Mouse (Mus musculus) forebrain, embryonic 13.5 days (tissue): ENCODE data around the gene 4933405L10Rik. TPM values are rescaled to one million over a fixed set of nuclear protein-coding genes. Genes with fewer than 3 reads are reported as not detected.

Experiments used
- ATAC-seq: fragments of 200-750 bp; cut with Nextera tagmentation; 2 replicates; pipeline ENCODE4 v1.8.0; 2017
- H3K27ac ChIP-seq: fragments of 300-500 bp; sonication (generic); 2 replicates; pipeline ENCODE4 v1.5.1; 2015; ENCODE audit warnings: inconsistent platforms, mild to moderate bottlenecking, moderate library complexity
- H3K27me3 ChIP-seq: fragments of 300-500 bp; sonication (generic); 2 replicates; pipeline ENCODE4 v1.6.1; 2015; ENCODE audit warnings: mild to moderate bottlenecking, inconsistent platforms
- H3K36me3 ChIP-seq: fragments of 300-500 bp; sonication (generic); 2 replicates; pipeline ENCODE4 v1.6.1; 2015; ENCODE audit warnings: mild to moderate bottlenecking, inconsistent platforms; ENCODE audit not compliant: poor library complexity, severe bottlenecking
- H3K4me1 ChIP-seq: fragments of 300-500 bp; sonication (generic); 2 replicates; pipeline ENCODE4 v1.6.1; 2015; ENCODE audit warnings: inconsistent platforms
- H3K4me2 ChIP-seq: fragments of 300-500 bp; sonication (generic); 2 replicates; pipeline ENCODE4 v1.6.1; 2015; ENCODE audit warnings: inconsistent platforms, mild to moderate bottlenecking, moderate library complexity
- H3K4me3 ChIP-seq: fragments of 300-500 bp; sonication (generic); 2 replicates; pipeline ENCODE4 v1.5.1; 2015; ENCODE audit warnings: mild to moderate bottlenecking, inconsistent platforms
- H3K9ac ChIP-seq: fragments of 300-500 bp; sonication (generic); 2 replicates; pipeline ENCODE4 v1.6.1; 2015; ENCODE audit warnings: mild to moderate bottlenecking, inconsistent platforms
- H3K9me3 ChIP-seq: fragments of 300-500 bp; sonication (generic); replicated peaks from 2 replicates; pipeline ENCODE4 v1.6.1; 2016; ENCODE audit warnings: inconsistent platforms
- WGBS: fragments of 180-500 bp; shearing (Covaris S2); methylation state at CpG from one replicate; pipeline ENCODE4 v1.1.7; 2015; 5-methylcytosine and 5-hydroxymethylcytosine counted together
- polyA plus RNA-seq: library from polyadenylated mRNA; unstranded; fragments of >200 nt; fragmentation: Nextera tagmentation; extraction: Ambion mirVana; gene quantifications from 2 replicates; pipeline ENCODE4 v1.2.1, GENCODE M21; 2015

Gene 4933405L10Rik
- polyA plus RNA-seq, 1 experiment from 2014 or later = not detected

DNA sequence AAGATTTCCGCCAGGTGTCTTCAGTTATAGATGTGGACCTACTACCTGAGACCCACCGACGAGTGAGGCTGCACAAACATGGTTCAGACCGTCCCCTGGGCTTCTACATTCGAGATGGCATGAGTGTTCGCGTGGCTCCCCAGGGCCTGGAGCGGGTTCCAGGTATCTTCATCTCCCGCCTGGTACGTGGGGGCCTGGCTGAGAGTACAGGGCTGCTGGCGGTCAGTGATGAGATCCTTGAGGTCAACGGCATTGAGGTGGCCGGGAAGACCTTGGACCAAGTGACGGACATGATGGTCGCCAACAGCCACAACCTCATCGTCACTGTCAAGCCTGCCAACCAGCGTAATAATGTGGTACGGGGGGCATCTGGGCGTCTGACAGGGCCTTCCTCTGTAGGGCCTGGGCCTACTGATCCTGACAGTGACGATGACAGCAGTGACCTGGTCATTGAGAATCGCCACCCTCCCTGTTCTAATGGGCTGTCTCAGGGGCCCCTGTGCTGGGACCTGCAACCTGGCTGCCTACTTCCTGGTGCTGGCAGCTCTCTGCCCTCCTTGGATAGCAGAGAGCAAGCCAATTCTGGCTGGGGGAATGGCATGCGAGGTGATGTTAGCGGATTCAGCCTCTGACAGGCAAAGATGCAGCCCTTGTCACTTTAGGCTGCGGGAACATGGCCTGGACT, 4.6 kb upstream of the 4933405L10Rik start:
- Histone ChIP-seq H3K36me3 (peaks cover 41% of the 10 kb centered on the region), H3K4me2 (no peak overlapping the region), H3K9ac (no peak overlapping the region), H3K4me3 (no peak overlapping the region), H3K27ac (no peak overlapping the region), H3K4me1 (peaks cover 41% of the 10 kb centered on the region), H3K27me3 (no peaks in the 10 kb centered on the region), H3K9me3 (no peaks in the 10 kb centered on the region)
- ATAC-seq = no peak
- WGBS = 94% methylated on average over 24 of the region's 24 CpGs

DNA sequence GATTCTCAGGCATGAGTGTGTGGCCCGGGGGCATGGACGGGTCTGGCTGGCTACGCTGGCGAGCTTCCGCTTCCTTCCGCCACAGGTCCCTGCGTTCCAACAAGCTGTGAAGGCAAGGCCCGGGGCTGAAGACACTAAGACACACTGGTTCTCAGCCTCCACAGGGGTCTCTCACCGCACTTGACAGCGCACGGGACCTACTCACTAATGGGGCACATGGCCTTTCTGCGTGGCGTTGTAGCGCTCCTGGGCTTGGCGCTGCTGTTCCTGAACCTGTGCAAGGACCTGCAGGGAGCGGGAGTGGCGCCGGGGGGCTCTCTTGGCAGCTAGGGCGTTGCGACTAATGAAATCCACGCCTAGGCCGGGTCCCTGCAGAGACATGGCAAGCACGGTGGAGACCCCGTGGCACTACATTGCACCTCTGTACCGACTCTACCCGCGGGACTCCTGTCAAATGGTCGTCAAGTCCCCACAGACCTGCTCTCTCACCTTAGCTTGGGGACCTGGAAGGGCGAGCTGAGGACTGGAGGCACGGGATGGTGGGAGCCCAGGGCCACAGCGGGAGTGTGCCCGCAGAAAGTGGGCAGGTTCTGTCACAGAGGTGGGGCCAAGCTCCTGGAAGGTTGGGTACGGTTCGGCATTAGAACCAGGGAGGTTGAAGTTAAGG, 3.2 kb upstream of the 4933405L10Rik start:
- Histone ChIP-seq H3K4me2 (no peak overlapping the region), H3K4me3 (no peak overlapping the region), H3K27ac (no peak overlapping the region), H3K4me1 (peaks cover 41% of the 10 kb centered on the region), H3K27me3 (no peaks in the 10 kb centered on the region), H3K9ac (no peak overlapping the region), H3K9me3 (no peaks in the 10 kb centered on the region), H3K36me3 (peaks cover 30% of the 10 kb centered on the region)
- ATAC-seq = no peak
- WGBS = 94% methylated on average over 34 of the region's 34 CpGs

DNA sequence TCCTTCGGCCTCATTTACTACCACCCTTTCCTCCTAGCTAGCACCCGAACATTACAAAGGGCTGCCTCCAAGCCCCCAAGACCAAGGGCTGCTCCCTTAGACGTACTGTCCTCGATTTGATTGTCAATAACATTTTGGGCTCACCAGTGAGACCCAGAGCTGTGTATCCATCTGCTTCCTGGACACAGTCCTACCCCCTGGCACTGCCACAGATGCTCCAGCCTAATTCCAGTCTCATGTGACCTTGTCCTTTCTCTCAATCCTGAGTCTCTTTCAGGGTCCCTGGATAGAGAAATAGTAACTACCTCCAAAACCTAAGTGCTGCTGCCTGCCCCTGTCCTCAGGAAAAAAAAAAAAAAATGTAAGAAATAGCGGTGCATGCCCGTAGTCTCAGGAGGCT, 2.5 kb upstream of the 4933405L10Rik start:
- no peak overlapping the region for H3K4me2 ChIP-seq
- peaks cover 34% of the 10 kb centered on the region for H3K4me1 ChIP-seq
- H3K9ac ChIP-seq = no peak overlapping the region
- no peak for ATAC-seq
- no peaks in the 10 kb centered on the region for H3K27me3 ChIP-seq
- 92% methylated on average over 6 of the region's 6 CpGs for WGBS
- peaks cover 25% of the 10 kb centered on the region for H3K36me3 ChIP-seq
- no peak overlapping the region for H3K4me3 ChIP-seq
- no peaks in the 10 kb centered on the region for H3K9me3 ChIP-seq
- no peak overlapping the region for H3K27ac ChIP-seq

DNA sequence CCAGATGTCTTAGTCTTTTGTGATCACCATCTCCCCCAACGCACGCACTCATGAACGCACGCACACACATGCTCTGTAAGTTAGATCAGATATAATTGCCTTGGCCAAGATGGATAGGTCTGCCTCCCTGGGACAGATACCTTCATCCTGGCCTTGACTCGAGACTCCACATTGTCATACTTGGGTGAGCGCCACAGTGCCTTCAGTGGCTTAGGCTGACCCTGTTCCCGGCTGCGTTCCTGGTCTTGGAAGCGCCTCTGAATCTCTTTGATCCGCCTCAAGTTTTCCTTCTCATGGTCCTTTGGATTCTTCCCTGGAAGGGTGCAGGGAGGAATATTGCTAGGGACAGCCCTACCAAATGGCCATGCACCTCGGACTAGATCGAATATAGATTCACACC, 1.0 kb upstream of the 4933405L10Rik start:
- H3K4me1 ChIP-seq = peaks cover 29% of the 10 kb centered on the region
- no peaks in the 10 kb centered on the region for H3K27me3 ChIP-seq
- H3K4me2 ChIP-seq = peak overlapping the region; percentile 95
- ATAC-seq = no peak
- peaks cover 25% of the 10 kb centered on the region for H3K36me3 ChIP-seq
- WGBS = 73% methylated on average over 12 of the region's 12 CpGs
- no peaks in the 10 kb centered on the region for H3K9me3 ChIP-seq
- peak overlapping the region; percentile 70 for H3K4me3 ChIP-seq
- H3K27ac ChIP-seq = no peak overlapping the region
- H3K9ac ChIP-seq = 0 out of 2 replicates have a peak overlapping the region, but pooled peaks have one; percentile 17

DNA sequence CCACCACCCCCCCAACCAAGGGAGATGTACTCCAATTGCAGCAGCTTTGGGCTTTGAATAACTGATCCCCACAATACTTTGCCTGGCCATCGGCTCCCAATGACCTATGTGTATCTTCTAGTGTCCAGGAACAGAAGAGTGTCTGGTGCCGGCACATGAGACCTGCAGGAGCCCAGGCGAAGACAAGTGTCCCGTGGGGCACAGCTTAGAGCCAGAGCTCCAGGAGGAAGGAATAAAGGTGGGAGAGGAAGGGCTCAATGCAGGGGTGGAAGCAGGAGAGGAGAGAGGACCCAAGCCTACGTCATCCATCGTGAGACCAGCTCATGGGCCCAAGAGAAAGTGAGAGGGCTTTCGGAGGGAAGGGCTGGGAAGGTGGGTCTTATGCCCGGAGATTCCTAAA, 1.2 kb downstream of the 4933405L10Rik start:
- Histone ChIP-seq H3K9me3 (no peaks in the 10 kb centered on the region), H3K4me3 (0 out of 2 replicates have a peak overlapping the region, but pooled peaks have one; percentile 70), H3K27me3 (no peaks in the 10 kb centered on the region), H3K9ac (no peak overlapping the region), H3K27ac (no peak overlapping the region), H3K4me1 (peaks cover 19% of the 10 kb centered on the region), H3K36me3 (peaks cover 10% of the 10 kb centered on the region), H3K4me2 (no peak overlapping the region)
- WGBS = 95% methylated on average over 8 of the region's 8 CpGs
- no peak for ATAC-seq

DNA sequence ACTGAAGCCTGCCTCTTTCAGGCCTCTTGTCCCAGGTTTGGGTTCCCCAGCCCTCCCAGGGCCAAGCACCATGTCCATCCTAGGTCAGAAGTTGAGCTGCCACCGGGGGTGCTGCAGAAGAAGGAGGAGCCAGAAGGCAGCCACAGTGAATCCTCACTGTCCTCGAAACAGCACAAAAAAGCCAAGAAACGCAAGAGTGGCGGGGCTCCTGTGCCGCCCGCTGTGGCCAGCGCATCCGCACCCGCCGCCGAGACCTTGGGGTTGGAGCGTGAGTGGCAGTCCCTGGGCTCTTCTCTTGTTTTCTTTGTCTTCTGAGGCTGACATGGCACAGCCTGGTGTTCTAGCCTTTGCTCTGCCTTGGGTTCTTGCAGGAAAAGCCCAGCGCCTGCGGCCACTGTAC, 1.9 kb downstream of the 4933405L10Rik start:
- H3K4me2 ChIP-seq = no peak overlapping the region
- no peaks in the 10 kb centered on the region for H3K9me3 ChIP-seq
- H3K36me3 ChIP-seq = peaks cover 4% of the 10 kb centered on the region
- no peak for ATAC-seq
- H3K27ac ChIP-seq = no peak overlapping the region
- peaks cover 19% of the 10 kb centered on the region for H3K4me1 ChIP-seq
- H3K27me3 ChIP-seq = no peaks in the 10 kb centered on the region
- no peak overlapping the region for H3K9ac ChIP-seq
- WGBS = 75% methylated on average over 13 of the region's 14 CpGs
- H3K4me3 ChIP-seq = no peak overlapping the region

DNA sequence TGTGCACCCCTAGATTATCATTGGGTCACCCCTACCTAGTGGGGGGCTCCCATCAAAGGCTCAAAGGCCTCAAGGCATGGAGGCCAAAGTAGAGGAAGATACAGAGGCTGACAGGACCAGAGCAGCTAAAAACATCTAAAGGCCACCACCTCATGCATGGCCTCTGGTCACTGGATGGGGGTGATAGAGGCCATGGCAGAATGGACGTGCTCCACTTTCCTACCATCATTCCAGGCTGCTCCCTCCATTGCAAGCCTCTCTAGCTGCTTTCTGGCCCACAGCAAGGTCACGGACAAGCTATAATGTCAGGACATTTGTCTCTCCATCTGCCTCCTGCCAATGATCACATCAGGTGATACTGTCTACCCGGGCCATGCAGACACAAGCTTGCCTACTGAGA, 4.8 kb downstream of the 4933405L10Rik start:
- Histone ChIP-seq H3K4me2 (no peak overlapping the region), H3K9ac (no peak overlapping the region), H3K36me3 (peaks cover 19% of the 10 kb centered on the region), H3K9me3 (no peaks in the 10 kb centered on the region), H3K4me1 (peaks cover 5% of the 10 kb centered on the region), H3K4me3 (no peak overlapping the region), H3K27me3 (no peaks in the 10 kb centered on the region), H3K27ac (no peak overlapping the region)
- WGBS = 90% methylated on average over 3 of the region's 3 CpGs
- ATAC-seq = no peak

DNA sequence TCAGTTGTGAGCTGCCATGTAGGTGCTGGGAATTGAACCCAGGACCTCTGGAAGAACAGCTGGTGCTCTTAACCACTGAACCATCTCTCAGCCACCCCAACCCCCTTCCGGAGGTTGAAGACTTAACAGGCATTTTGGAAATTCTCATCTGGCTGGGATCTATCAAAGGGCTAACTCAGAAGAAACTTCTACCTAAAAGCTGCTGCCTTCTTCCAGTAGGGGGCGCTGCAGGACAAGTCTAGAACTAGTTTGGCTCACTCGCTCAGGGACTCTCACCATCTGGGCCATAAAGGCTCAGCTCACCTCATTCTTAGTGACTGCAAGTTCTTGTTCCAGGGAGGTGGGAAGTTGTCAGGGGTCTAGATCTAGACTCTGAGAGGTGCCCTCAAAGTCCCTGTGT, 6.7 kb downstream of the 4933405L10Rik start:
- no peak overlapping the region for H3K9ac ChIP-seq
- ATAC-seq = peak; percentile 54; the same call in 1 of the 2 replicates
- no peak overlapping the region for H3K4me3 ChIP-seq
- no peaks in the 10 kb centered on the region for H3K27me3 ChIP-seq
- WGBS = 13% methylated on average over 3 of the region's 3 CpGs
- H3K36me3 ChIP-seq = peaks cover 21% of the 10 kb centered on the region
- H3K27ac ChIP-seq = no peak overlapping the region
- H3K9me3 ChIP-seq = no peaks in the 10 kb centered on the region
- no peaks in the 10 kb centered on the region for H3K4me1 ChIP-seq
- no peak overlapping the region for H3K4me2 ChIP-seq

DNA sequence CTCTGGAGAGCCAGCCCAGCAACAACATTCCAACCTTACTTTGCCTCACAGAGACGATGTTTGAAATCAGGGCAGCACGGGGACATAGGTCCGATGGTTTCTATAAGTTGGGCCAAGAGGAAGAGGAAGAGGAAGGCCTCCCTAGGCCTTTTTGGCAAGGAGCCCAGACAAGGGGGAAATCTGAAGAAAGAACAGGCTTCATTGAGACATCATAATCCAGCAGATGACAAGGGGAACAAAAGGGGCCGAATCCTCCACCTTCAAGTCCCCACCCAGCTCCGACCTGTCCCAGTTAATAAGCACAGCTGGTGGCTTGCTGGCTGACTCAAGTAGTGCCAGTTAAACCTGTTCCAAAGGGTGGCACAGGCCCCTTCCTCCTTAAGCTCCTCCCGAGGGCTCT, 7.6 kb downstream of the 4933405L10Rik start:
- no peak overlapping the region for H3K4me2 ChIP-seq
- H3K27ac ChIP-seq = no peak overlapping the region
- H3K9me3 ChIP-seq = no peaks in the 10 kb centered on the region
- H3K36me3 ChIP-seq = peaks cover 21% of the 10 kb centered on the region
- H3K27me3 ChIP-seq = no peaks in the 10 kb centered on the region
- WGBS = 77% methylated on average over 6 of the region's 6 CpGs
- H3K9ac ChIP-seq = no peak overlapping the region
- H3K4me1 ChIP-seq = no peaks in the 10 kb centered on the region
- no peak overlapping the region for H3K4me3 ChIP-seq
- ATAC-seq = no peak

DNA sequence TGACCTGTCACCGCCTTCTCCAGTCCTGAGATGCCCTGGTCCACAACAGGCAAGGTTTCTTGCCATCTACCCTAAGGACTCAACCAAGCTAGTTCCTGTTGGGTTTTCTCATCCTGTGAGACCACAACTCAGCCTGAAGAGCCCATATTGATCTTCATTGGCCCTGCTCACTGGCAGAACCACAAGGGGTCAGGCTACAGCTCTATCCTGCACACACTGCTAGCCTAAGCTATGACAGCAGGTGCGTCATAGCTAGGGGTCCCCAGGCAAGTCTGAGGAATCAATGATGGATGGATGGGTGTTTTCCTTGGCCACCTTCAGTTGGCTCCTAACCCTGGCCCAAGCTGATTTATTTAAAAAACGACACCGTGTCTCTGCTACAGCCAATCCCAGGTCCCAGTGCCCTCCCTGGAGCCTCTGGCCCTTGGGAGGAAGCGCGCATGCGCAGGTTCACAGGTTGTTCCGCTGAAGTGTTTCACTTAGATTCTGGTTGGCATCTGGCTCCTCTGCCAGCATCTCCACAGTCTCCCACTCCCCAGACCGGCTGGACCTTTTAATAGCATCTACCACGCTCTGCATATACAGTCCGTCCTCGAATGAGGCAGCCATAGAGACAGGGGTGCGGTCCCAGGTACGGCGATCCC, 9.0 kb downstream of the 4933405L10Rik start:
- Histone ChIP-seq H3K9ac (no peak overlapping the region), H3K27ac (no peak overlapping the region), H3K27me3 (no peaks in the 10 kb centered on the region), H3K4me1 (no peaks in the 10 kb centered on the region), H3K36me3 (peaks cover 29% of the 10 kb centered on the region), H3K4me3 (no peak overlapping the region), H3K4me2 (no peak overlapping the region), H3K9me3 (no peaks in the 10 kb centered on the region)
- ATAC-seq = no peak
- WGBS = 93% methylated on average over 15 of the region's 15 CpGs

DNA sequence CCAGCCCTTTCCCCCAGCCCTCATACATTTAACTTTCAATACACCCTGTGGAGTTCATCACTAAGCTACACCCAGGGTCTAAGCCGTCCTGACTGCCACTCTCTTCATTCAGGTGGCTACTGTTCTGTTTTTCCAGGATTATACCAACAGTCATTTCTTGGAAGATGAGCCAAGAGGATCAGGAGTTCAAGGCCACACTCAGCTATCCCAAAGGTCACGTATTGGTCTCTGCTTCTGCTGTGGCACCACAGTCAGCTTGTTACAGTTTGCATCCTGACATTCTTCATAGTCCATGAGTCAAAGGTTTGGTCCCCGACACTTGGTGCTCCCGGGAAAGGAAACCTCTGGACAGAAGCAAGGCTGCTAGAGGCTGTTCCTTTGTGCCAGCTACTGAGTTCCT, 12.2 kb downstream of the 4933405L10Rik start:
- Histone ChIP-seq H3K27ac (no peak overlapping the region), H3K4me2 (no peak overlapping the region), H3K9me3 (no peaks in the 10 kb centered on the region), H3K4me3 (no peak overlapping the region), H3K9ac (no peak overlapping the region), H3K27me3 (no peaks in the 10 kb centered on the region), H3K36me3 (peaks cover 54% of the 10 kb centered on the region), H3K4me1 (no peaks in the 10 kb centered on the region)
- 86% methylated on average over 4 of the region's 4 CpGs for WGBS
- no peak for ATAC-seq

DNA sequence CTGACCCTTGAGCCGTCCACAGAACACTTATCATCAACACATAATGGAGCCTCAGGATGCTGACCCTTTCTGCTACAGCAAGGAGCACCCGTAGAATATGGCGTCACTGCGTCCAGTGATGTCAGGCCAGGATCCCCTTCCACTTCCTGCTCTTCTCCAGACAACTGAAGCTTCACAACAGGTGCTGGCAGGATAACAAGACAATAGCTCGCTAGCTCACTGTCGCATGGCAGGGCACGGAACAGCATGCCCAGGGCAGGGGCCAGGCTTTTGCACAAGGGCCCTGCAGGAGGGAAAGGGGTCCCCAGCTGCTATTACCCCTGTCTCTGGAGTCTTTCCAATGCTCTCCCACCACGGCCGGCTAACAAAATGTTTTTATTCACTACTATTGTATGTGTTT, 15.4 kb downstream of the 4933405L10Rik start:
- no peak overlapping the region for H3K9ac ChIP-seq
- 93% methylated on average over 9 of the region's 9 CpGs for WGBS
- no peaks in the 10 kb centered on the region for H3K9me3 ChIP-seq
- no peak overlapping the region for H3K4me3 ChIP-seq
- H3K27ac ChIP-seq = no peak overlapping the region
- no peaks in the 10 kb centered on the region for H3K27me3 ChIP-seq
- no peak for ATAC-seq
- peaks cover 59% of the 10 kb centered on the region for H3K36me3 ChIP-seq
- no peak overlapping the region for H3K4me2 ChIP-seq
- H3K4me1 ChIP-seq = no peaks in the 10 kb centered on the region
